Mouse (Mus musculus) midbrain, embryonic 16.5 days (tissue): ENCODE data around the gene Sun1. TPM values are rescaled to one million over a fixed set of nuclear protein-coding genes. Genes with fewer than 3 reads are reported as not detected.
A peak's percentile ranks its signal among the peaks of the same experiment; 100 is the strongest.

Experiments
- ATAC-seq: fragments of 200-750 bp; cut with Nextera tagmentation; 2 replicates; pipeline ENCODE4 v1.8.0; 2017; ENCODE audit warnings: moderate TSS enrichment
- H3K27ac ChIP-seq: fragments of 300-500 bp; sonication (generic); 2 replicates; pipeline ENCODE4 v1.5.1; 2014; ENCODE audit warnings: mild to moderate bottlenecking, low read length, mixed read lengths
- H3K27me3 ChIP-seq: fragments of 300-500 bp; sonication (generic); 2 replicates; pipeline ENCODE4 v1.6.1; 2014; ENCODE audit warnings: low read depth, low read length, mixed read lengths; ENCODE audit not compliant: control insufficient read depth, insufficient read depth
- H3K36me3 ChIP-seq: fragments of 300-500 bp; sonication (generic); 2 replicates; pipeline ENCODE4 v1.6.1; 2014; ENCODE audit warnings: mild to moderate bottlenecking, low read length, moderate library complexity, mixed read lengths; ENCODE audit not compliant: control insufficient read depth, insufficient read depth
- H3K4me1 ChIP-seq: fragments of 300-500 bp; sonication (generic); 2 replicates; pipeline ENCODE4 v1.6.1; 2014; ENCODE audit warnings: mild to moderate bottlenecking, low read length, mixed read lengths; ENCODE audit not compliant: control insufficient read depth, insufficient read depth
- H3K4me2 ChIP-seq: fragments of 300-500 bp; sonication (generic); 2 replicates; pipeline ENCODE4 v1.6.1; 2014; ENCODE audit warnings: mild to moderate bottlenecking, low read length, mixed read lengths
- H3K4me3 ChIP-seq: fragments of 300-500 bp; sonication (generic); 2 replicates; pipeline ENCODE4 v1.5.1; 2014; ENCODE audit warnings: low read depth, mild to moderate bottlenecking, low read length, moderate library complexity, mixed read lengths
- H3K9ac ChIP-seq: fragments of 300-500 bp; sonication (generic); 2 replicates; pipeline ENCODE4 v1.6.1; 2014; ENCODE audit warnings: low read depth, low read length, mixed read lengths
- H3K9me3 ChIP-seq: fragments of 300-500 bp; sonication (generic); replicated peaks from 2 replicates; pipeline ENCODE4 v1.6.1; 2014; ENCODE audit warnings: mild to moderate bottlenecking, low read length, mixed read lengths; ENCODE audit not compliant: control insufficient read depth, poor library complexity, severe bottlenecking
- WGBS: fragments of 180-500 bp; shearing (Covaris S2); extraction: QIAGEN DNeasy Blood & Tissue Kit; methylation state at CpG from one replicate; pipeline ENCODE4 v1.1.7; 2014; 5-methylcytosine and 5-hydroxymethylcytosine counted together
- polyA plus RNA-seq: library from polyadenylated mRNA; unstranded; fragments of >200 nt; fragmentation: Nextera tagmentation; extraction: Ambion mirVana; gene quantifications from 2 replicates; pipeline ENCODE4 v1.2.1, GENCODE M21; 2015

Gene Sun1
- 47.4 and 48.5 TPM in 2 replicates for polyA plus RNA-seq

DNA sequence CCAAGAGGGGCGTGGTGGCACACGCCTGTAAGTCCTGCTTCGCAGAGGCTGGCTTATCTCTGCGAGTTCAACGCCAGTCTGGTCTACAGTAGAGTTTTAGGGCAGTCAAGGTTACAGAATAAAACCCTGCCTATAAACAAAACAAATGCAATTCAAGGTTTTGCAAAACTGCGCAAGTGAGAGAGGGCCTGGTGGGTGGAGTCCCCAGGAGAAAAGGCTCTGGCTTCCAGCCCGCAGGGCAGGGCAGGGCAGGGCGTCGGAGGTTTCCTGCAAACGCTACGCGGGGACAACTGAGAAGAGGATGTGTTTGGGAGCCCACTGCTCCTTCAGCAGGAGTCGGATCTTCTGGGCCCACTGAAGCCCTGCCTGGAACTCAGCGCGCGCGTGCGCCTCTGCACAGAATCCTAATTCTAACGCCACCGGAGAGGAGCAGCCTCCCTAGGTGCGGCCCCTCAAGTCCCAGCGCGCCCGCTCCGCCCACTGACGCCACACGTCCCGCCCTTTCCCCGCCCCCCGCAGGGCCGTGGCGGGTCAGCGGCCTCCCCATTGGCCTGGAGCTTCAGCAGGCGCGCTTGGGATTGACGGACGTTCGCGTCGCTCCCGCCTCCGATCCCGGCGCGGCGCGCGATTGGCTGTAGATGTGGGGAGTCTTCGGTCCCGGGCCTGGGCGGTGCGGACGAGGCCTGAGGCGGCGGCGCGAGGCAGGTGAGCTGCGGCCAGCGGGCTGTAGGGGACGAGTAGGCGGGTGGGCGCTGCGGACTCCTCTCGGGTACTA is at the start of gene Sun1:
TSS of gene Sun1 (plus strand) at position 643 of the 775 bp plus-strand sequence.
- under 1% methylated on average over 62 of the region's 64 CpGs for WGBS
- Histone ChIP-seq H3K36me3 (no peaks in the 10 kb centered on the region), H3K9ac (peak within 1 kb of the TSS; percentile 85), H3K4me1 (peaks cover 21% of the 10 kb centered on the region), H3K9me3 (no peaks in the 10 kb centered on the region), H3K27me3 (no peaks in the 10 kb centered on the region), H3K27ac (peak within 1 kb of the TSS; percentile 89), H3K4me2 (peak within 1 kb of the TSS; percentile 86), H3K4me3 (peak within 1 kb of the TSS; percentile 77)
- peak; percentile 99 for ATAC-seq

DNA sequence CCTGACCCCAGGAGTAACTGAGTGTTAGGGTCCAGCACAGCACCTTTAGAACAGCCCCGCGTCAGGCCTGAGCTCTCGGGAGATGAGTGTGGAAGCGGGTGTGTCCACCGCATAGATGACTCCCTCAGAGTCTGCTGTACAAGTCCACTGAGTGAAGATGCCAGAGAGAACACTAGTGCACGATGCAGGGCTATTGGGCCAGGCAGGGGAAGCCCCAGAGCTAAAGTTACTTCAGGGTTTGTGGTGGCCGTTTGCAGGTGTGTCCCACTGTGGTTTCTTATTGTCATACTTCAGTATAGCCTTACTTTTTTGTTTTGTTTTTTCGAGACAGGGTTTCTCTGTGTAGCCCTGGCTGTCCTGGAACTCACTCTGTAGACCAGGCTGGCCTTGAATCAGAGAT is 39.5 kb upstream of the Sun1 start:
- peaks cover 16% of the 10 kb centered on the region for H3K36me3 ChIP-seq
- no peak for ATAC-seq

GRCm38 (mm10) chr5:139161632-139162031 is 38.8 kb upstream of the Sun1 start:
- H3K27ac ChIP-seq: no peak overlapping the region
- H3K9ac ChIP-seq: no peak overlapping the region
- H3K4me3 ChIP-seq: no peak overlapping the region
- 93% methylated on average over 10 of the region's 10 CpGs for WGBS
- H3K27me3 ChIP-seq: no peaks in the 10 kb centered on the region
- no peaks in the 10 kb centered on the region for H3K4me1 ChIP-seq
- no peaks in the 10 kb centered on the region for H3K9me3 ChIP-seq
- H3K36me3 ChIP-seq: peaks cover 20% of the 10 kb centered on the region
- ATAC-seq: no peak
- H3K4me2 ChIP-seq: no peak overlapping the region

More for the DNA sequence above, 39.5 kb upstream of the Sun1 start:
- H3K27ac ChIP-seq: no peak overlapping the region
- WGBS: 93% methylated on average over 8 of the region's 8 CpGs
- H3K4me1 ChIP-seq: no peaks in the 10 kb centered on the region
- no peak overlapping the region for H3K4me3 ChIP-seq
- H3K4me2 ChIP-seq: no peak overlapping the region
- no peaks in the 10 kb centered on the region for H3K27me3 ChIP-seq
- no peaks in the 10 kb centered on the region for H3K9me3 ChIP-seq
- H3K9ac ChIP-seq: no peak overlapping the region

DNA sequence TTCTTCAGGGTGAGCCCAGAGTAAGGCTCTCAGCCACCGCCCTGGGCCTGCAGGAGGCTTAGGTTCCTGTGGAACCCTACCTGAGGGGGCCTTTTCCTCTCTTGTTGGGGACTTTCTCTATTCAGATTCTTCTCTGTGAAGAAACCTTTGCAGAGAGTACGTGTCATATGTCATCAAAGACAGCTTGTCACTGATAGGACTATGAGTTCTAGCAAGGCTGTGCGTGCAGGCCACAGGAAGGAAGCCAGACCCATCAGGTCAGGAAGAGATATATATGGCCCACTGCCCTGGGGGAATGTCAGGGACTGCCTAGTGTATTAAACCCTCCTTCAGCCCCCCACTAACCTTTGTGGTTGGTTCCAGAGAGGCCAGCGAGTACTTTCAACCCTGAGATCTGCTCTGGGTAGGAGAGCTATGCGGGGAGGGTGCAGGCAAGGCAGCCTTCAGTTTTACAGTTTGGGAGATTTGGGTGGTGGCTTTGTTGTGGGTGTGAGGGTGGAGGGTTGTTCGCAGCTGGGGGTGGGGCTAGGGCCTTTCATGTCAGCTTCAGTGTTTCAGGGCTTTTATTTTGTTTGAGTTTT is 33.6 kb upstream of the Sun1 start:
- Histone ChIP-seq H3K4me3 (no peak overlapping the region), H3K4me2 (no peak overlapping the region), H3K4me1 (no peaks in the 10 kb centered on the region), H3K27ac (no peak overlapping the region), H3K27me3 (no peaks in the 10 kb centered on the region), H3K9ac (no peak overlapping the region), H3K9me3 (no peaks in the 10 kb centered on the region), H3K36me3 (peaks cover 26% of the 10 kb centered on the region)
- WGBS: 92% methylated on average over 6 of the region's 6 CpGs
- ATAC-seq: no peak

GRCm38 (mm10) chr5:139167548-139167947 is 32.9 kb upstream of the Sun1 start:
- Histone ChIP-seq H3K27ac (no peak overlapping the region), H3K4me3 (no peak overlapping the region), H3K4me1 (no peaks in the 10 kb centered on the region), H3K36me3 (peaks cover 22% of the 10 kb centered on the region), H3K9ac (no peak overlapping the region), H3K9me3 (no peaks in the 10 kb centered on the region), H3K27me3 (no peaks in the 10 kb centered on the region), H3K4me2 (no peak overlapping the region)
- no peak for ATAC-seq
- 76% methylated on average over 1 of the region's 1 CpGs for WGBS

GRCm38 (mm10) chr5:139171929-139172328 is 28.5 kb upstream of the Sun1 start:
- Histone ChIP-seq H3K9me3 (no peaks in the 10 kb centered on the region), H3K4me3 (no peak overlapping the region), H3K27ac (no peak overlapping the region), H3K4me2 (no peak overlapping the region), H3K36me3 (peaks cover 8% of the 10 kb centered on the region), H3K4me1 (peaks cover 14% of the 10 kb centered on the region), H3K9ac (no peak overlapping the region), H3K27me3 (no peaks in the 10 kb centered on the region)
- 87% methylated on average over 4 of the region's 4 CpGs for WGBS
- no peak for ATAC-seq

DNA sequence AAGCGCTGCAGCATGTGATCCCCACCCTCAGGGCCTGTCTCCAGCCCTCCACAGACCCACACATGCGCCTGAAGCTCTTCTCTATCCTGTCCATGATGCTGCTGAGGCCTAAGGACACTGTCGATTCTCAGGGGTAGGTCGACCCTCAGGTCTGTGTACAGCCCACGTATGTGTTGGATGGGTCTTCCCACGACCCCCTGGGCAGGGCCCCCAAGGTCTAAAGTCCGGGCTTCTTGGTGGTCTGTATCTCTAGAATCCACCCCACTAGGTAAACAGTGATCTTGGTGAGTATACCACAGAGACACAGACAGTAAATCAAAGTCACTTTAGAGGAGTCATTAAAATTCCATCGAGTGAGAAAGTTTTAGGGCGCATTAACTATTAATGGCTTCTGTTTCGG is 26.3 kb upstream of the Sun1 start:
- peak; percentile 54 for ATAC-seq

DNA sequence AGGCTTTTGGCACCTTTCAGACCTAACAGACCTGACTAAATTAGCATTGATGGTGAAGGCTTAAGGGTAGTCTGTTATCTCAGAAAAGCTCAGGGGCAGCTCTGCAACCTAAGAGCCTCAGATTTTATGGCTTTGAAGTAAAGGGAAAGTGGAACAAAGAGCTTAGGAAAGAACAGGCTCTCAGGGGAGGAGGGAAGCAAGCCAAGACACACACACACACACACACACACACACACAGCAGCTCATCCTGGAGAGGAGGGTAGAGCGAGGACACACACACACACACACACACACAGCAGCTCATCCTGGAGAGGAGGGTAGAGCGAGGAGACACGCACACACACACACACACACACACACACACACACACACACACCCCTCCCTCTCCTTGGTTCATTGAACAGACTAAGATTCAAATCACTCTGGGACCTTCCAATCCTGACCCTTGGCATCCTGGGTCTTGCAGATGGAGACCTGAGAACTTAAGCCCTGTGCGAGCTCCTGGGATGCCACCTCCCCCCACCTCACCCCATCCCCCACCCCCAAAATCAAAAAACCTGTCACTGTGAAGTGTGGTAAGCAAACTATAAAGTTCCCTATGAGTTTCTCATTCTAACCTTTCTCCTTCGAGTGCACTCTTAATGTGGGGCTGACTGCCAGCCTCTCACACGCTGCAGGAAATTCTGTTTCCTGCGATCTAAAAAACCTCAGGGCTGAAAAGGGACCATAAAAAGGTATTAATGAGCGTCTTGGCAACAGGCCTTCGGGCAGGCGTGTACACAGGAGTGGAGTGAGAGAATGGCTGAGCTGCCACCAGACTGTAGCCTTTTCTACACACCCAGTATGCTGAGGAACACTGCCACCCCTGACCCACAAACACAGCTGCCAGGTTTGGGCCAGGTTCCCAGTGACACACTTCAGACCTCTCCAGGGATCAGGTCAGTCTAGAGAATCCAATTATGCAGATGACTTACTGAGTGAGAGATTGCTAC is 25.6 kb upstream of the Sun1 start:
- H3K27ac ChIP-seq: peak overlapping the region; percentile 55
- WGBS: 38% methylated on average over 9 of the region's 10 CpGs
- no peak overlapping the region for H3K4me3 ChIP-seq
- peaks cover 14% of the 10 kb centered on the region for H3K4me1 ChIP-seq
- H3K36me3 ChIP-seq: peaks cover 9% of the 10 kb centered on the region; the same call in 1 of the 2 replicates
- no peaks in the 10 kb centered on the region for H3K9me3 ChIP-seq
- peak; percentile 73 for ATAC-seq
- no peaks in the 10 kb centered on the region for H3K27me3 ChIP-seq
- no peak overlapping the region for H3K4me2 ChIP-seq
- H3K9ac ChIP-seq: no peak overlapping the region

More for the DNA sequence above, 26.3 kb upstream of the Sun1 start:
- no peak overlapping the region for H3K4me2 ChIP-seq
- peaks cover 9% of the 10 kb centered on the region; the same call in 1 of the 2 replicates for H3K36me3 ChIP-seq
- peaks cover 14% of the 10 kb centered on the region for H3K4me1 ChIP-seq
- H3K9ac ChIP-seq: peak overlapping the region; percentile 18; the same call in 1 of the 2 replicates
- H3K27ac ChIP-seq: peak overlapping the region; percentile 70
- no peaks in the 10 kb centered on the region for H3K27me3 ChIP-seq
- H3K4me3 ChIP-seq: no peak overlapping the region
- WGBS: 58% methylated on average over 10 of the region's 10 CpGs
- H3K9me3 ChIP-seq: no peaks in the 10 kb centered on the region
